In genomic region chr3:110700122-110700521, GRCm38 (mm10) we compare ENCODE assay signal across 21 mouse cellular contexts.
DNase-seq lines count a peak whose midpoint lies in the region; ATAC-seq and TF ChIP-seq lines count a peak whose summit lies in the region.
"Had no signal": no experiment of that assay in that cellular context is flagged by ENCODE, and none has a peak within 500 bp of the region (broad histone marks: within the 10 kb centered on the region; RNA-seq: fewer than 3 reads in every experiment).

No protein-coding gene starts in this region.

- no peaks in the 10 kb centered on the region for H3K36me3 ChIP-seq in forebrain, embryonic 16.5 days (ENCODE audit: control insufficient read depth, insufficient read depth)
- H3K36me3 ChIP-seq in forebrain, embryonic 15.5 days, result no peaks in the 10 kb centered on the region
- H3K36me3 ChIP-seq in heart, postnatal 0 days (replicated peaks; ENCODE audit: control insufficient read depth, insufficient read depth, low read length), result no peaks in the 10 kb centered on the region
- H3K36me3 ChIP-seq: G1E; hindbrain, embryonic 10.5 days had no signal

- no peak for TF ChIP-seq CTCF in heart, postnatal 0 days (IDR thresholded peaks at IDR 0.05; ENCODE audit: low read depth)

- no peaks in the 10 kb centered on the region for H3K9me3 ChIP-seq in forebrain, embryonic 16.5 days (ENCODE audit: control insufficient read depth, low read length)
- H3K9me3 ChIP-seq in forebrain, embryonic 15.5 days, result no peaks in the 10 kb centered on the region
- H3K9me3 ChIP-seq in heart, postnatal 0 days (replicated peaks; ENCODE audit: control insufficient read depth, low read length), result no peaks in the 10 kb centered on the region
- H3K9me3 ChIP-seq: G1E; hindbrain, embryonic 10.5 days had no signal

- no peak for TF ChIP-seq EP300 in heart, postnatal 0 days (IDR thresholded peaks at IDR 0.05; ENCODE audit: low read depth)

- no peak overlapping the region for H3K4me3 ChIP-seq in forebrain, embryonic 16.5 days (replicated peaks; ENCODE audit: low read length)
- H3K4me3 ChIP-seq in forebrain, embryonic 15.5 days, result no peak overlapping the region
- H3K4me3 ChIP-seq in heart, postnatal 0 days (ENCODE audit: low read depth, low read length), result no peak overlapping the region
- H3K4me3 ChIP-seq: hindbrain, embryonic 10.5 days had no signal

- H3K9ac ChIP-seq in forebrain, embryonic 16.5 days (replicated peaks; ENCODE audit: low read depth, low read length), result no peak overlapping the region
- H3K9ac ChIP-seq in forebrain, embryonic 15.5 days (replicated peaks), result no peak overlapping the region
- no peak overlapping the region for H3K9ac ChIP-seq in heart, postnatal 0 days (replicated peaks; ENCODE audit: low read depth, low read length)

- no peak overlapping the region for H3K27ac ChIP-seq in forebrain, embryonic 16.5 days (ENCODE audit: low read length)
- no peak overlapping the region for H3K27ac ChIP-seq in forebrain, embryonic 15.5 days (replicated peaks)
- H3K27ac ChIP-seq in heart, postnatal 0 days (ENCODE audit: low read depth), result no peak overlapping the region
- H3K27ac ChIP-seq: hindbrain, embryonic 10.5 days had no signal

- H3K4me1 ChIP-seq in forebrain, embryonic 16.5 days (replicated peaks; ENCODE audit: control insufficient read depth, insufficient read depth, low read length), result no peaks in the 10 kb centered on the region
- peaks cover 4% of the 10 kb centered on the region; the same call in 1 of the 2 replicates for H3K4me1 ChIP-seq in forebrain, embryonic 15.5 days
- H3K4me1 ChIP-seq in heart, postnatal 0 days (ENCODE audit: control insufficient read depth, insufficient read depth), result no peaks in the 10 kb centered on the region

- peak; percentile 4 for DNase-seq in embryo, embryonic 10 days (ENCODE audit: low spot score)
- DNase-seq in embryo, embryonic 9.5 days (ENCODE audit: extremely low spot score), result no peak
- DNase-seq in heart, postnatal 0 days (ENCODE audit: low spot score), result peak; percentile 22
- DNase-seq in heart, adult 9 months (ENCODE audit: low spot score in 2 of 2), result no peak
- DNase-seq in embryo, embryonic 10.5 days (ENCODE audit: low spot score), result peak; percentile 18
- no peak for DNase-seq in kidney, postnatal 25 days
- DNase-seq: adrenal gland, postnatal 10 days; B cell, adult 2 months; cerebellum, adult 18-20 months; cerebellum, adult 9-11 months; gastrocnemius, postnatal 10 days; heart, adult 18-20 months; kidney, adult 8-10 months had no signal

- peak; percentile 72; the same call in 1 of the 2 replicates for ATAC-seq in forebrain, embryonic 16.5 days
- ATAC-seq in forebrain, embryonic 15.5 days (replicated peaks), result no peak
- ATAC-seq in heart, postnatal 0 days (ENCODE audit: insufficient read depth, low read depth), result no peak
- ATAC-seq: CD4-positive, CD25-positive, alpha-beta regulatory T cell, adult 4 months; hindbrain, embryonic 16.5 days; inflammation-experienced regulatory T-cells, adult 6 months; intestine, postnatal 0 days had no signal

- 8% methylated on average over 4 of the region's 4 CpGs for WGBS in forebrain, embryonic 16.5 days
- WGBS in forebrain, embryonic 15.5 days, result 3% methylated on average over 4 of the region's 4 CpGs
- 37% methylated on average over 4 of the region's 4 CpGs for WGBS in heart, postnatal 0 days

- no peak overlapping the region for H3K4me2 ChIP-seq in forebrain, embryonic 16.5 days (ENCODE audit: low read length)
- no peak overlapping the region for H3K4me2 ChIP-seq in forebrain, embryonic 15.5 days (replicated peaks)
- no peak overlapping the region; the same call in 1 of the 2 replicates for H3K4me2 ChIP-seq in heart, postnatal 0 days (ENCODE audit: low read depth, low read length)

- no peaks in the 10 kb centered on the region for H3K27me3 ChIP-seq in forebrain, embryonic 16.5 days (replicated peaks; ENCODE audit: control insufficient read depth, insufficient read depth, low read length)
- H3K27me3 ChIP-seq in forebrain, embryonic 15.5 days, result no peaks in the 10 kb centered on the region
- no peaks in the 10 kb centered on the region for H3K27me3 ChIP-seq in heart, postnatal 0 days (ENCODE audit: control insufficient read depth, insufficient read depth, low read length)

Comparison
In these comparisons a context has a peak if more than half of its experiments do, and no peak if none do; other contexts are left out.
1. DNase-seq: peak in embryo, embryonic 10 days (single experiment), heart, postnatal 0 days (single experiment) and embryo, embryonic 10.5 days (single experiment); none in embryo, embryonic 9.5 days (single experiment), heart, adult 9 months (0 of 2) and kidney, postnatal 25 days (0 of 2).